Mouse (Mus musculus): ENCODE results near the gene Zfp184.
"Not testable (repeated sequence)": the region's sequence is repeated elsewhere in the genome, so short reads cannot be mapped to it uniquely, and the experiment has no call there.

Gene Zfp184

GRCm38 (mm10) chr13:21944926-21945740 lies at the start of gene Zfp184:
Gene Zfp184 (plus strand): TSS chr13:21945094.
- DNase-seq (ENCODE audit: low read depth), result peak; percentile 87

- no peak for DNase-seq (ENCODE audit: low read depth)
Measured at GRCm38 (mm10) chr13:21896549-21897244, 48.2 kb upstream of the Zfp184 start.

- no peak for DNase-seq (ENCODE audit: low read depth)
Measured at GRCm38 (mm10) chr13:21897245-21897634, 47.7 kb upstream of the Zfp184 start.

GRCm38 (mm10) chr13:21900870-21901565 lies 43.9 kb upstream of the Zfp184 start:
- not testable (repeated sequence) for DNase-seq (ENCODE audit: low read depth)

- no peak for DNase-seq (ENCODE audit: low read depth)
Measured at GRCm38 (mm10) chr13:21903500-21903899, 41.4 kb upstream of the Zfp184 start.

GRCm38 (mm10) chr13:21904090-21904489 lies 40.8 kb upstream of the Zfp184 start:
- not testable (repeated sequence) for DNase-seq (ENCODE audit: low read depth)

GRCm38 (mm10) chr13:21906301-21906700 lies 38.6 kb upstream of the Zfp184 start:
- no peak for DNase-seq (ENCODE audit: low read depth)

GRCm38 (mm10) chr13:21906946-21907806 lies 37.7 kb upstream of the Zfp184 start:
- no peak for DNase-seq (ENCODE audit: low read depth)

GRCm38 (mm10) chr13:21907807-21908155 lies 37.1 kb upstream of the Zfp184 start:
- DNase-seq (ENCODE audit: low read depth), result not testable (repeated sequence)

- DNase-seq (ENCODE audit: low read depth), result no peak
Measured at GRCm38 (mm10) chr13:21910735-21911134, 34.2 kb upstream of the Zfp184 start.

- DNase-seq (ENCODE audit: low read depth), result no peak
Measured at GRCm38 (mm10) chr13:21911147-21911546, 33.7 kb upstream of the Zfp184 start.

- no peak for DNase-seq (ENCODE audit: low read depth)
Measured at GRCm38 (mm10) chr13:21913854-21914253, 31.0 kb upstream of the Zfp184 start.

GRCm38 (mm10) chr13:21914599-21914998 lies 30.3 kb upstream of the Zfp184 start:
- DNase-seq (ENCODE audit: low read depth), result peak; percentile 67

GRCm38 (mm10) chr13:21915487-21915886 lies 29.4 kb upstream of the Zfp184 start:
- DNase-seq (ENCODE audit: low read depth), result no peak

- no peak for DNase-seq (ENCODE audit: low read depth)
Measured at GRCm38 (mm10) chr13:21916056-21916455, 28.8 kb upstream of the Zfp184 start.

- peak; percentile 67 for DNase-seq (ENCODE audit: low read depth)
Measured at GRCm38 (mm10) chr13:21917040-21917439, 27.9 kb upstream of the Zfp184 start.

- no peak for DNase-seq (ENCODE audit: low read depth)
Measured at GRCm38 (mm10) chr13:21917480-21917879, 27.4 kb upstream of the Zfp184 start.

- no peak for DNase-seq (ENCODE audit: low read depth)
Measured at GRCm38 (mm10) chr13:21917992-21918391, 26.9 kb upstream of the Zfp184 start.

GRCm38 (mm10) chr13:21918570-21919419 lies 26.1 kb upstream of the Zfp184 start:
- peak; percentile 70 for DNase-seq (ENCODE audit: low read depth)

GRCm38 (mm10) chr13:21919836-21920431 lies 25.0 kb upstream of the Zfp184 start:
- no peak for DNase-seq (ENCODE audit: low read depth)
